Mouse (Mus musculus) heart, postnatal 10 days (tissue): ENCODE measurements around the gene Aldh1l1. TPM values are rescaled to one million over a fixed set of nuclear protein-coding genes. Genes with fewer than 3 reads are reported as not detected.

Experiments used
- DNase-seq, 2 experiments: peaks; one replicate each; pipeline ENCODE4 v3.0.0; 2021
- intact Hi-C: fragments of 180-260 bp; cut with DNase I; formaldehyde crosslinking; loops from one replicate; pipeline ENCODE4 v1.15.1; 2025
- total RNA-seq, 2 experiments: library from RNA; stranded (reverse); gene quantifications; 2 replicates each; pipeline ENCODE4 v1.2.3; 2021

The Aldh1l1 gene
- total RNA-seq, 2 experiments from 2014 or later = 1.0 to 2.2 TPM

DNA sequence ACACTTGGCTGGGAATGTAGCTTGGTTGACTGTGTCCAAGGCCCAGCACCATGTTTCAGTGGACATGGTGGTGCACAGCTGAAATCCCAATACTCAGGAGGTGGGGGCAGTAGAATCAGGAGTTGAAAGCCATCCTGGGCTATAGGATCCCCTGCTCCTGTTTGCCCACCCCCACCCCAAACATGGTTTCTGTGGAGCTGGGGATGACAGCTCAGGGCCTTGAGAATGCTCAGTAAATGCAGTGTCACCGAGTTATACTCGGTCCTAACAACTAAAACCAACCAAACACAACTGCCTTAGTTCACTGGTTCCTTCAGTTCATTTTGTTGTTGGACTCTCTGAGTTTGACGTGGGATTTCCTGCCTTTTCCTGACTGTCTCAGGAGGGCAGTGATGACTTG, 156.8 kb downstream of the Aldh1l1 start:
- intact Hi-C loops = no loop called here
- DNase-seq = no peak

DNA sequence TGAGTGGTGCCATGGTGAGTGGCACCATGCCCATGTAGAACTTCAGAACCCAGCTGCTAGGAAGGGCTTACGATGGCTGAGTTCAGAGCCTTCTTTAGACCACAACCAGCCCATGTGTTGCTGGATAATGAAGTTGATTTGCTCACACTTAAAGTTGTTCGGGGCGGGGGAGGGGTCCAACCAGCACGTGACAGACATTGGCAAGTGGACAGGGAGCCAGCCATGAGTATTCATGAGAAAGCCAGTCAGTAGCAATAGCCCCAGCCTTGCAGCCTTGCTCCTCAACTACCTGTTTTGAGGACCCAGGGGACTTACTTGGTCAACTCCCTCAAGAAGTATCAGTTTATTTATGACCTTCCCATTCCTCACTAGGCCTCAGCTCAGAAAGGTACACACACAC, 158.7 kb downstream of the Aldh1l1 start:
- DNase-seq = no peak

DNA sequence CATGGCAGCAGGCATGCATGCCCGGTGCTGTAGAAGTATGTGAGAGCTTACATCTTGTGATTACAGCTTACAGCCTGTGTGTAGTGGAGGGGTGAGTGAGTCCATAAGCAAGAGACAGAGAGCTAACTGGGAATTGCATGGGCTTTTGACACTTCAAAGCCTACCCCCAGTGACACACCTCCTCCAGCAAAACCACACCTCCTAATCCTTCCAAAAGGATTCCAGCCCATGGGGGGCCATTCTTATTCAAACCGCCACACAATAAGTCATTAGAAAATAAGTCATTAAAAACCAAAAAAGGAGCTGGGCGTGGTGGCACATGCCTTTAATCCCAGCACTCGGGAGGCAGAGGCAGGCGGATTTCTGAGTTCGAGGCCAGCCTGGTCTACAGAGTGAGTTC, 162.2 kb downstream of the Aldh1l1 start:
- no peak for DNase-seq
- intact Hi-C loops = no loop called here

More for the DNA sequence above, 158.7 kb downstream of the Aldh1l1 start:
- intact Hi-C loops = no loop called here

DNA sequence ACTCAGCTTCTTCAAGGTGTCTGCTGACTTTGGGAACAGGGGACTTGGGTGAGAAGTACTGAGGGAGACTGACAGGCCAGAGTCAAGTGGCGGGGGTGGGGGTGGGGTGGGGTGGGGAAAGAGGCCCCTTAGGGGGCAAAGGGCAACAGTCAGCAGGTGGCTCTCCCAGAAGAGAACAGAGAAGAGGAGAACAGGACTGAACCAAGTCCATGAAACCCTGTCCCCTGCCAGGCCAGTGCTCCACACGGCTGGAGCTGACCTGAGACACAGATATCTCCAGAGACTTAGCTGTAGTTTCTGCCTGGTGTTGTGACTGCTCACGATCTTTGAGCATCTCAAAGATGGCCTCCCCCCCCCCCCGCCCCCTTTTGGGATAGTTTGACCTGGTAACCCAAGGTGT, 163.1 kb downstream of the Aldh1l1 start:
- intact Hi-C loops = no loop called here
- DNase-seq = no peak

Other genes with a start within 250 kb of the Aldh1l1 start
- gene Vmn1r54, start 240.1 kb upstream of the Aldh1l1 start, total RNA-seq = not detected
- not detected for gene BC048671, start 185.2 kb upstream of the Aldh1l1 start, total RNA-seq
- gene Chst13, start 161.2 kb upstream of the Aldh1l1 start, total RNA-seq = not detected
- gene Uroc1, start 153.1 kb upstream of the Aldh1l1 start, total RNA-seq = not detected
- gene Zxdc, start 116.9 kb upstream of the Aldh1l1 start, total RNA-seq = 10 to 100 TPM; 15.7 to 18.0 TPM
- under 1 TPM in 1 of 2 experiments, not detected in 1; 0.41 TPM for gene Cfap100, start 57.6 kb upstream of the Aldh1l1 start, total RNA-seq
- 10 to 100 TPM; 15.6 to 38.7 TPM for gene Klf15, start 23.9 kb upstream of the Aldh1l1 start, total RNA-seq
- 10 to 100 TPM; 38.5 to 40.4 TPM for gene Slc41a3, start 118.3 kb downstream of the Aldh1l1 start, total RNA-seq